Mouse (Mus musculus): Measurements from ENCODE around the gene Lrrfip1. TPM values are rescaled to one million over a fixed set of nuclear protein-coding genes. Genes with fewer than 3 reads are reported as not detected.

The Lrrfip1 gene
- polyA plus RNA-seq, 1 experiment from 2014 or later = 26.0 TPM

DNA sequence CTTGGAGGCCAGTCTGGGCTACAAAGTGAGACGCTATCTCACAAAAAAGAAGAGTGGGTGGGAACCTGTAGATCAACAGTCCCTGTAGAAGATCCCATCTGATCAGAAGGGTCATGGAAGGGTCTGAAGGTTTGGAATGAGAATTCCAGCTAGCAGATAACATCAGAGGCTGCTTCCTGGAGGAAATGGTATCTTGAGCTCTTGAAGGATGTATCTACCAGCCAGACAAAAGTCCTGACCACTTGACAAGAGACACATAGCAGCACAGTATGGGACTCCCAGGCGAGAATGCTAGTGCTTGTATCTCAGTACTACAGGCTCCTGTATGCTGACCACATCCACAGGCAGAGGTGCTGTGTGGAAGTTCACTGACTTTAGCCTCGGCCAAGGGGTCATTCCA lies 2.6 kb downstream of the Lrrfip1 start:
- ATAC-seq (ENCODE audit: low FRiP score) = no peak
- WGBS = 84% methylated on average over 3 of the region's 3 CpGs
- Histone ChIP-seq H3K9me3 (replicated peaks) (no peaks in the 10 kb centered on the region), H3K27me3 (no peaks in the 10 kb centered on the region), H3K9ac (no peak overlapping the region), H3K4me1 (peaks cover 23% of the 10 kb centered on the region), H3K36me3 (no peaks in the 10 kb centered on the region), H3K4me3 (no peak overlapping the region), H3K4me2 (replicated peaks) (no peak overlapping the region), H3K27ac (no peak overlapping the region)

DNA sequence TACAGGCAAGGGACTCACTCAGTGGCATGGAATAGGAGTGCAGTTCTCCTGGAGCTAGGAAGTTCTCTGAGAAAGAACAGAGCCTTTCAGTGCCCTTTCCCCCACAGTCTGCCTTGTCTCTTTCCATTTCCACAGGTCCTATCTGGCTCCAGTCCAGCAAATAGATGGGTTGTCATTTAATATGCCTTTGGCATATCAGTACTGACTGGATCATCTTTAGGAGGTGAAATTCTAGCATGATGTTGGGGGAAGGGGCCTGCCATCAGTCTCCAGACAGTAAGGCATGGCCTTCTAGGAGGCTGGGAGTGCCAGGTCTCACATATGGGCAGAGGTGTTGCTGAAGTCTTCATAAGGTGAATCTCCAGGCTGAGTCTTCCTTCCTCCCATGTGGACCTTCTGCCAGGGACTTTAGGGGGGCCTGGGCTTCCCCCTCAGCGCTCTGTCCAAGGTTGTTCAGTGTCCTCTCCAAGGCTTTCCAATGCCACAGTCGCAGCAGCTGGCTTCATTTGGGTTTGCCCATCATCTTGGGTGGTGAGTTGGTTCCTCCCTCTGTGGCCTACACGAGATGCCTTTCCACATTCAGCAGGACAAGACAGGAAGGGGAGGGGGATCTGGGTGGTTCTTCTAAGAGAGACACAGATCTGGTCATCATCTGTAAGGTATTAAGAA lies 3.5 kb downstream of the Lrrfip1 start:
- WGBS = 77% methylated on average over 3 of the region's 3 CpGs
- no peak overlapping the region for H3K27ac ChIP-seq

DNA sequence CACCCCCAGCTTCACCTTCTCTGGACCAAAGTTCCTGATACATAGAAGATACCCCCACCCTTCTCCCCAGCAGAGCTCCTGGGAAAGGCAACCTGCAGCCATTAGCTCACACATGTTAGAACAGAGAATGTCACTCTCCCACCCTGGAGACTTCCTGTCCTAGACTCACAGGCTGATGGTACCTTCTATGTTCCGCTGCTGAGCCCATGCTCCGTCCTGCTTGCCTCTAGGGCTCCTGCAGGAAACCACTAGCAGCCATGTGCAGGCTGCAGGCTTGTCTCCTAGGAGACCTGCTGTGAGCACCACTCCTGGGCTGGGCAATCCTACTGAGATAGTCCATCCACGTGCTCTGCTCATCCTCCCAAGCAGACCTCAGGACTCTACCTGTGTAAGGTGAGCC lies 4.1 kb downstream of the Lrrfip1 start:
- WGBS = 82% methylated on average over 3 of the region's 3 CpGs
- Histone ChIP-seq H3K27ac (no peak overlapping the region), H3K9ac (no peak overlapping the region), H3K27me3 (no peaks in the 10 kb centered on the region), H3K4me1 (peaks cover 23% of the 10 kb centered on the region), H3K4me3 (no peak overlapping the region), H3K36me3 (no peaks in the 10 kb centered on the region), H3K9me3 (replicated peaks) (no peaks in the 10 kb centered on the region), H3K4me2 (replicated peaks) (no peak overlapping the region)
- no peak for ATAC-seq (ENCODE audit: low FRiP score)

More for the DNA sequence above, 3.5 kb downstream of the Lrrfip1 start:
- Histone ChIP-seq H3K4me1 (peaks cover 23% of the 10 kb centered on the region), H3K4me3 (no peak overlapping the region), H3K36me3 (no peaks in the 10 kb centered on the region), H3K9me3 (replicated peaks) (no peaks in the 10 kb centered on the region), H3K4me2 (replicated peaks) (no peak overlapping the region), H3K9ac (no peak overlapping the region), H3K27me3 (no peaks in the 10 kb centered on the region)
- ATAC-seq (ENCODE audit: low FRiP score) = no peak

DNA sequence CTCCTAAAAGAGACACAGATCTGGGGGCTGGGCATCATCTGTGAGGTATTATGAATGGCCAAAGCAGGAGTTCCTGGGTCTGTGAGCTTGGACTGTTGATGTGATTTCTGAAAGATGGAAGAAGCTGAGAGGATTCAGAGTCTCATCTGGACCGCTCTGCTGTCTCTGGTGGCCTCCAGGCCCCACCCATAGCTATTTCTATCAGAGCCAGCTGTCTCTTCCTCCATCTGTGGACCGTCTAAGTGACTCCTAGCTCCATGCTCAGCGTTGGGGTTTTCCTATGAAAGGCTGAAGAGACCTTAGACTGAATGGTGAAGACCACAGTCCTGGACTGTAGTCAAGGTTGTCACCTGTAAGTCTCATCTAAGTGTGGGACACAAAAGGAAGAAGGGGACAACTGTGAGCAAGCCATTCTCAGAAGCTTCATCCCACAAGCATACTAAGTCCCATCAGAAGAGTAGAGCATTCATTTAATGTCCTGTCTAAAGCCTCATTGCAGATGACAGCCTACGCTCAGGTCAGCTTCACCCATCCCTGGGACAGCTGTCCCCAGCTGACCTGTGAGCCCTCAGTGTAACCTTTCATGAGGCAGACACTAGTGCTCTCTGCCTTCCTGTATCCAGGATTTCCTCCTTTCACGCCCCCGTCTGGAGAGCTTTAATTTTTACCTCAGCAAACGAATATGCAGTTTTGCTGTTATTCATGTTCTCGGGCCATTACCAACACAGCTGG lies 5.2 kb downstream of the Lrrfip1 start:
- Histone ChIP-seq H3K9me3 (replicated peaks) (no peaks in the 10 kb centered on the region), H3K4me3 (no peak overlapping the region), H3K27me3 (no peaks in the 10 kb centered on the region), H3K27ac (no peak overlapping the region), H3K4me1 (peaks cover 23% of the 10 kb centered on the region), H3K4me2 (replicated peaks) (no peak overlapping the region), H3K36me3 (no peaks in the 10 kb centered on the region), H3K9ac (no peak overlapping the region)
- 90% methylated on average over 8 of the region's 8 CpGs for WGBS
- no peak for ATAC-seq (ENCODE audit: low FRiP score)

GRCm38 (mm10) chr1:91006037-91006436 lies 7.5 kb downstream of the Lrrfip1 start:
- no peak for ATAC-seq (ENCODE audit: low FRiP score)
- H3K36me3 ChIP-seq = no peaks in the 10 kb centered on the region
- H3K27ac ChIP-seq = no peak overlapping the region
- peaks cover 6% of the 10 kb centered on the region; the same call in 1 of the 2 replicates for H3K4me1 ChIP-seq
- no peaks in the 10 kb centered on the region for H3K27me3 ChIP-seq
- 86% methylated on average over 5 of the region's 5 CpGs for WGBS
- no peak overlapping the region for H3K9ac ChIP-seq
- H3K4me2 ChIP-seq (replicated peaks) = no peak overlapping the region
- H3K4me3 ChIP-seq = no peak overlapping the region
- H3K9me3 ChIP-seq (replicated peaks) = no peaks in the 10 kb centered on the region

DNA sequence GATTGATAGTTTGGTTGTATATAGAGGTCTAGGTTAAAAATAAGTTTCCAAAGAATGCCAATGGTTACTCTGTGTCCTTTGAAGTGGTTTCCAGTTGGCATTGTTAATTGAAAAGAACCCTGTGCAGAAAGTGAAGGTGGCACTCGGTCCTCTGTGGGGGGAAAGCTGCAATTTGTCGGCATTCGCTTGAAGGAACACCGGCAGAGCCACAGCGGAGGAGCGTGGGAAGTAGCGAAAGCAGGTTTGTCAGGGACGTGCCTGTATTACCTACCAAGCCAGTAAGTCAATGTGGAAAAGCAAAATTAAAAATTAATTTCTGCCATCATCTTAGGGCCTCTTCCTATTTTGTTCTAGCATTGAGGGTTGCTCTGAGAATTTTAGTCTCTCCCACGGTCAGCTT lies 8.2 kb downstream of the Lrrfip1 start:
- Histone ChIP-seq H3K4me2 (replicated peaks) (no peak overlapping the region), H3K27me3 (no peaks in the 10 kb centered on the region), H3K9me3 (replicated peaks) (no peaks in the 10 kb centered on the region), H3K9ac (no peak overlapping the region), H3K4me1 (peaks cover 4% of the 10 kb centered on the region; the same call in 1 of the 2 replicates), H3K36me3 (no peaks in the 10 kb centered on the region), H3K27ac (no peak overlapping the region), H3K4me3 (no peak overlapping the region)
- ATAC-seq (ENCODE audit: low FRiP score) = no peak
- WGBS = 92% methylated on average over 9 of the region's 9 CpGs

- Histone ChIP-seq H3K4me1 (0 out of 2 replicates have a peak, but pooled peaks cover 7% of the 10 kb centered on the region), H3K4me2 (replicated peaks) (no peak overlapping the region), H3K27me3 (no peaks in the 10 kb centered on the region), H3K4me3 (no peak overlapping the region), H3K9me3 (replicated peaks) (no peaks in the 10 kb centered on the region), H3K9ac (no peak overlapping the region), H3K36me3 (no peaks in the 10 kb centered on the region), H3K27ac (no peak overlapping the region)
- 95% methylated on average over 14 of the region's 14 CpGs for WGBS
- ATAC-seq (ENCODE audit: low FRiP score) = no peak
Measured at GRCm38 (mm10) chr1:91008147-91008682, 9.7 kb downstream of the Lrrfip1 start.

GRCm38 (mm10) chr1:91008746-91009145 lies 10.2 kb downstream of the Lrrfip1 start:
- peaks cover 7% of the 10 kb centered on the region; the same call in 1 of the 2 replicates for H3K4me1 ChIP-seq
- 89% methylated on average over 9 of the region's 9 CpGs for WGBS
- no peaks in the 10 kb centered on the region for H3K36me3 ChIP-seq
- no peak overlapping the region for H3K4me2 ChIP-seq (replicated peaks)
- no peak overlapping the region for H3K9ac ChIP-seq
- no peak overlapping the region for H3K27ac ChIP-seq
- H3K27me3 ChIP-seq = no peaks in the 10 kb centered on the region
- no peaks in the 10 kb centered on the region for H3K9me3 ChIP-seq (replicated peaks)
- no peak for ATAC-seq (ENCODE audit: low FRiP score)
- H3K4me3 ChIP-seq = no peak overlapping the region

GRCm38 (mm10) chr1:91009266-91009665 lies 10.7 kb downstream of the Lrrfip1 start:
- H3K27me3 ChIP-seq = no peaks in the 10 kb centered on the region
- H3K36me3 ChIP-seq = no peaks in the 10 kb centered on the region
- no peak overlapping the region for H3K9ac ChIP-seq
- ATAC-seq (ENCODE audit: low FRiP score) = no peak
- no peaks in the 10 kb centered on the region for H3K9me3 ChIP-seq (replicated peaks)
- no peak overlapping the region for H3K4me3 ChIP-seq
- H3K27ac ChIP-seq = no peak overlapping the region
- H3K4me2 ChIP-seq (replicated peaks) = no peak overlapping the region
- WGBS = 94% methylated on average over 6 of the region's 6 CpGs
- peaks cover 7% of the 10 kb centered on the region; the same call in 1 of the 2 replicates for H3K4me1 ChIP-seq

- H3K27me3 ChIP-seq = no peaks in the 10 kb centered on the region
- no peak overlapping the region for H3K9ac ChIP-seq
- WGBS = 88% methylated on average over 7 of the region's 7 CpGs
- ATAC-seq (ENCODE audit: low FRiP score) = no peak
- H3K4me3 ChIP-seq = no peak overlapping the region
- H3K9me3 ChIP-seq (replicated peaks) = no peaks in the 10 kb centered on the region
- no peaks in the 10 kb centered on the region for H3K36me3 ChIP-seq
- H3K27ac ChIP-seq = no peak overlapping the region
- H3K4me2 ChIP-seq (replicated peaks) = no peak overlapping the region
- H3K4me1 ChIP-seq = peaks cover 7% of the 10 kb centered on the region; the same call in 1 of the 2 replicates
Measured at GRCm38 (mm10) chr1:91010216-91010615, 11.7 kb downstream of the Lrrfip1 start.

DNA sequence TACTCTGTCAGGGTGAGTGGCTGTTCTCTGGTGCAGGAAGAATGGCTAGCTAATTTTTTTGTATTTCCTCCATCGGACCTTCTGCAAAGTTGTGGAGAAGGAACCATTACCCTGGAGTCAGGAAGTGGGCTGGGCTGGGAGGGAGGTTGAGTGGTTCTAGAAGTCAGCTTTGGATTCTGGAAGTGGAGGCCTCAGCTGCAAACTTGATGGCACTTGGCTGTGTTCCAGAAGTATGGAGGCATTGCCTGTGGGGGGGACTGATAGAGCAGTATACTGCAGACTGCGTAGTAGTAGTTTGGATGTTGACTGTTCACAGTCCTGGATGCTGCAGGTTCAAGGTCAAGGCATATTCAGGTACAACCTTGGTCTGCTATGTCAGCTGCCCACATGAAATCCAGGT lies 12.2 kb downstream of the Lrrfip1 start:
- WGBS = 97% methylated on average over 2 of the region's 2 CpGs
- Histone ChIP-seq H3K4me3 (no peak overlapping the region), H3K4me2 (replicated peaks) (no peak overlapping the region), H3K27me3 (no peaks in the 10 kb centered on the region), H3K36me3 (no peaks in the 10 kb centered on the region), H3K27ac (no peak overlapping the region), H3K9me3 (replicated peaks) (no peaks in the 10 kb centered on the region), H3K4me1 (peaks cover 11% of the 10 kb centered on the region; the same call in 1 of the 2 replicates), H3K9ac (no peak overlapping the region)
- no peak for ATAC-seq (ENCODE audit: low FRiP score)

DNA sequence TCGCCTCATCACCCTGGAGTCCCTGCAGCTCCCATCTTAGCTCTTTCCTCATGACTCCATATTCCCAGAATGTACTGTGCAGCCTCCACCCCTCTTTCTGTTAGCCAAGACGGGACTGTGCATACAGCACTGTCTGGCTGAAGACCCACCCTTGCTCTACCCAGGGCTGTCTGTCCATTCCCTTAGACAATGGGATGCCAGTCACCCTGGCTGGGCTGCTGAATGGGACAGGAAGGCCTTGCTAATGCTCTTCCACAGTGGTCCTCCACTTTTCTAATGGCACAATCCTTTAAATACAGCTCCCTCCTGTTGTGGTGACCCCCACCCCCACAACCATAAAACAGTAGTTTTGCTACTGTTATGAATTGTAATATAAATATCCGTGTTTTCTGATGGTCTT lies 12.8 kb downstream of the Lrrfip1 start:
- H3K36me3 ChIP-seq = no peaks in the 10 kb centered on the region
- no peak overlapping the region for H3K4me2 ChIP-seq (replicated peaks)
- H3K27me3 ChIP-seq = no peaks in the 10 kb centered on the region
- 85% methylated on average over 3 of the region's 3 CpGs for WGBS
- no peak overlapping the region for H3K9ac ChIP-seq
- no peak for ATAC-seq (ENCODE audit: low FRiP score)
- no peak overlapping the region for H3K4me3 ChIP-seq
- peaks cover 11% of the 10 kb centered on the region; the same call in 1 of the 2 replicates for H3K4me1 ChIP-seq
- H3K27ac ChIP-seq = no peak overlapping the region
- H3K9me3 ChIP-seq (replicated peaks) = no peaks in the 10 kb centered on the region
